8 mouse cellular contexts compared by ENCODE assay signal in the genomic region with DNA sequence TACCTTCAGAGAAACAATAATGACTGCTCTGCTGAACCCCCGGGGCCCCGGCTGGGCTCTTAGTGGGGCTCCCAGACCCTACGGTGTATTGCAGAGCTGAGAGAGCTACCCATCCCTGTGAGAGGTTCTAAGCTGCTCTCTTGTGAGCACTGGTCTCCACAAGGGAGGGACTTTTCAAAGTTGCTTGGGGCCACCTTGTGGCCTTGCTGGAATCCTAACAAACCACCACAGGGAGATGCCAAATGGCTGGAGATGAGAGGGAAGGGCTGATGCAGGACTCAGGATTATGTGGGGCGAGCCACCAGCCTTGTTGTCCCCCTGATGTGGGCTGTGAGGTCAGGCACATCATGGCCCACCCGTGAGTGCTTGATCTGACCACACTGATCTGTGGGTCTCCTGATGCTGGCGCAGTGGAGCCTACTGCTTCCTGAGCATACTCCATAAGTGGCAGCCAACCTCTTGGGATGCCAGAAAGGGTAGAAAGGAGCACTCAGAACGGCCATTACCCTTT. TPM values are rescaled to one million over a fixed set of nuclear protein-coding genes. Genes with fewer than 3 reads are reported as not detected.
DNase-seq lines count a peak whose midpoint lies in the region; ATAC-seq lines count a peak whose summit lies in the region.

No protein-coding gene starts in this region.

- H3K9ac ChIP-seq in forebrain, embryonic 12.5 days = no peak overlapping the region
- H3K9ac ChIP-seq in midbrain, embryonic 13.5 days (replicated peaks) = no peak overlapping the region
- H3K9ac ChIP-seq in midbrain, embryonic 15.5 days = no peak overlapping the region
- H3K9ac ChIP-seq in liver, embryonic 12.5 days = no peak overlapping the region

- 84% methylated on average over 7 of the region's 7 CpGs for WGBS in forebrain, embryonic 10.5 days
- 82% methylated on average over 7 of the region's 7 CpGs for WGBS in forebrain, embryonic 12.5 days
- 81% methylated on average over 7 of the region's 7 CpGs for WGBS in midbrain, embryonic 13.5 days
- WGBS in midbrain, embryonic 15.5 days = 84% methylated on average over 7 of the region's 7 CpGs
- WGBS in liver, embryonic 12.5 days (ENCODE audit: insufficient replicate concordance) = 75% methylated on average over 7 of the region's 7 CpGs

- peaks cover 39% of the 10 kb centered on the region for H3K36me3 ChIP-seq in forebrain, embryonic 10.5 days (replicated peaks)
- peaks cover 28% of the 10 kb centered on the region for H3K36me3 ChIP-seq in forebrain, embryonic 12.5 days (replicated peaks)
- H3K36me3 ChIP-seq in midbrain, embryonic 13.5 days = peaks cover 14% of the 10 kb centered on the region
- H3K36me3 ChIP-seq in midbrain, embryonic 15.5 days (replicated peaks) = no peaks in the 10 kb centered on the region
- peaks cover 68% of the 10 kb centered on the region for H3K36me3 ChIP-seq in liver, embryonic 12.5 days

- H3K4me1 ChIP-seq in forebrain, embryonic 10.5 days = peaks cover 46% of the 10 kb centered on the region
- H3K4me1 ChIP-seq in forebrain, embryonic 12.5 days = peaks cover 16% of the 10 kb centered on the region
- H3K4me1 ChIP-seq in midbrain, embryonic 13.5 days (replicated peaks) = peaks cover 19% of the 10 kb centered on the region
- H3K4me1 ChIP-seq in midbrain, embryonic 15.5 days = peaks cover 9% of the 10 kb centered on the region
- peaks cover 80% of the 10 kb centered on the region for H3K4me1 ChIP-seq in liver, embryonic 12.5 days

- H3K27ac ChIP-seq in forebrain, embryonic 10.5 days = 0 out of 2 replicates have a peak overlapping the region, but pooled peaks have one; percentile 36
- H3K27ac ChIP-seq in forebrain, embryonic 12.5 days = no peak overlapping the region
- H3K27ac ChIP-seq in midbrain, embryonic 13.5 days = peak overlapping the region; percentile 25; the same call in 1 of the 2 replicates
- H3K27ac ChIP-seq in midbrain, embryonic 15.5 days = no peak overlapping the region
- no peak overlapping the region for H3K27ac ChIP-seq in liver, embryonic 12.5 days

- H3K9me3 ChIP-seq in forebrain, embryonic 10.5 days = no peaks in the 10 kb centered on the region
- H3K9me3 ChIP-seq in forebrain, embryonic 12.5 days = no peaks in the 10 kb centered on the region
- no peaks in the 10 kb centered on the region for H3K9me3 ChIP-seq in midbrain, embryonic 13.5 days
- no peaks in the 10 kb centered on the region for H3K9me3 ChIP-seq in midbrain, embryonic 15.5 days
- no peaks in the 10 kb centered on the region for H3K9me3 ChIP-seq in liver, embryonic 12.5 days (replicated peaks)

- no peaks in the 10 kb centered on the region for H3K27me3 ChIP-seq in forebrain, embryonic 10.5 days (ENCODE audit: poor library complexity, severe bottlenecking)
- H3K27me3 ChIP-seq in forebrain, embryonic 12.5 days = no peaks in the 10 kb centered on the region
- no peaks in the 10 kb centered on the region for H3K27me3 ChIP-seq in midbrain, embryonic 13.5 days
- H3K27me3 ChIP-seq in midbrain, embryonic 15.5 days (replicated peaks) = no peaks in the 10 kb centered on the region
- no peaks in the 10 kb centered on the region for H3K27me3 ChIP-seq in liver, embryonic 12.5 days (replicated peaks)

- H3K4me3 ChIP-seq in forebrain, embryonic 10.5 days = no peak overlapping the region
- H3K4me3 ChIP-seq in forebrain, embryonic 12.5 days (replicated peaks) = no peak overlapping the region
- H3K4me3 ChIP-seq in midbrain, embryonic 13.5 days (replicated peaks) = no peak overlapping the region
- H3K4me3 ChIP-seq in midbrain, embryonic 15.5 days = no peak overlapping the region
- 0 out of 2 replicates have a peak overlapping the region, but pooled peaks have one; percentile 1 for H3K4me3 ChIP-seq in liver, embryonic 12.5 days

- no peak for ATAC-seq in forebrain, embryonic 12.5 days (ENCODE audit: low FRiP score)
- ATAC-seq in midbrain, embryonic 13.5 days = no peak
- no peak for ATAC-seq in midbrain, embryonic 15.5 days (replicated peaks)
- ATAC-seq in liver, embryonic 12.5 days = no peak

- H3K4me2 ChIP-seq in forebrain, embryonic 12.5 days = no peak overlapping the region
- no peak overlapping the region for H3K4me2 ChIP-seq in midbrain, embryonic 13.5 days (replicated peaks)
- H3K4me2 ChIP-seq in midbrain, embryonic 15.5 days = no peak overlapping the region
- peak overlapping the region; percentile 32; the same call in 1 of the 2 replicates for H3K4me2 ChIP-seq in liver, embryonic 12.5 days

- DNase-seq in forebrain, embryonic 10.5 days (ENCODE audit: extremely low spot score, low spot score) = no peak
- DNase-seq in right cerebral cortex, postnatal 4 days = no peak
- no peak for DNase-seq in natural killer cell, adult 2 months (ENCODE audit: low spot score in 2 of 2)
- DNase-seq in left cerebral cortex, adult 9 months (ENCODE audit: low spot score in 2 of 2) = no peak

RNA-seq across cellular contexts. Expression of a gene that starts 58.8 kb away (rescaled TPM):
- polyA plus RNA-seq in forebrain, embryonic 10.5 days (2016; fragmentation: Nextera tagmentation; extraction: Ambion mirVana) = 1.7 and 2.0 TPM in 2 replicates
- polyA plus RNA-seq in forebrain, embryonic 12.5 days (2016; fragmentation: Nextera tagmentation; extraction: Ambion mirVana) = 1.7 and 2.1 TPM in 2 replicates
- 1.8 and 1.9 TPM in 2 replicates for polyA plus RNA-seq in midbrain, embryonic 13.5 days (2015; fragmentation: Nextera tagmentation; extraction: Ambion mirVana)
- polyA plus RNA-seq in midbrain, embryonic 15.5 days (2015; fragmentation: Nextera tagmentation; extraction: Ambion mirVana) = 3.5 and 3.7 TPM in 2 replicates
- 8.0 and 9.2 TPM in 2 replicates for polyA plus RNA-seq in liver, embryonic 12.5 days (2016; fragmentation: Nextera tagmentation; extraction: Ambion mirVana)

Comparison
In these comparisons a context has a peak if more than half of its experiments do, and no peak if none do; other contexts are left out.
1. H3K27ac ChIP-seq: peak in forebrain, embryonic 10.5 days (single experiment) and midbrain, embryonic 13.5 days (single experiment); none in forebrain, embryonic 12.5 days (single experiment), midbrain, embryonic 15.5 days (single experiment) and liver, embryonic 12.5 days (single experiment).